Mouse (Mus musculus) liver, embryonic 14.5 days (tissue): ENCODE data around the gene Cyp1a2. TPM values are rescaled to one million over a fixed set of nuclear protein-coding genes. Genes with fewer than 3 reads are reported as not detected.

ENCODE experiments used
- ATAC-seq: fragments of 200-750 bp; cut with Nextera tagmentation; 2 replicates; pipeline ENCODE4 v1.8.0; 2017; ENCODE audit warnings: moderate number of reproducible peaks, mild to moderate bottlenecking, moderate library complexity; ENCODE audit not compliant: insufficient read depth
- DNase-seq, 3 experiments: peaks; one replicate each; pipeline ENCODE4 v3.0.0-alpha.2; 2012 to 2013; ENCODE audit warnings: low read depth in 3 of 3, low spot score in 3 of 3
- H3K27ac ChIP-seq: fragments of 300-500 bp; sonication (generic); 2 replicates; pipeline ENCODE4 v1.5.1; 2014; ENCODE audit warnings: moderate library complexity, mild to moderate bottlenecking, control low read depth, inconsistent platforms
- H3K27me3 ChIP-seq: fragments of 300-500 bp; sonication (generic); 2 replicates; pipeline ENCODE4 v1.6.1; 2014; ENCODE audit warnings: mild to moderate bottlenecking, low read length, moderate library complexity; ENCODE audit not compliant: control insufficient read depth, insufficient read depth
- H3K36me3 ChIP-seq: fragments of 300-500 bp; sonication (generic); replicated peaks from 2 replicates; pipeline ENCODE4 v1.6.1; 2014; ENCODE audit warnings: low read depth; ENCODE audit not compliant: control insufficient read depth, insufficient read depth
- H3K4me1 ChIP-seq, 2 experiments: fragments of 200-500 bp in 1 of 2; fragments of 300-500 bp in 1 of 2; sonication (generic) in 1 of 2; replicated peaks; 2 replicates each; pipeline ENCODE4 v1.6.1; 2012 to 2014; ENCODE audit warnings: antibody characterized with exemption in 1 of 2, inconsistent platforms in 1 of 2, low read length in 1 of 2; ENCODE audit not compliant: control insufficient read depth in 2 of 2, insufficient read depth in 2 of 2
- H3K4me2 ChIP-seq: fragments of 300-500 bp; sonication (generic); 2 replicates; pipeline ENCODE4 v1.6.1; 2014; ENCODE audit warnings: low read depth, mild to moderate bottlenecking, control low read depth, moderate library complexity
- H3K4me3 ChIP-seq, 2 experiments: fragments of 200-500 bp in 1 of 2; fragments of 300-500 bp in 1 of 2; sonication (generic) in 1 of 2; 2 replicates each; pipeline ENCODE4 v1.5.1; 2012 to 2014; ENCODE audit warnings: low read depth in 2 of 2, low read length in 2 of 2, mild to moderate bottlenecking in 2 of 2, control low read depth in 1 of 2, inconsistent platforms in 1 of 2, moderate library complexity in 1 of 2; ENCODE audit not compliant: insufficient read depth in 1 of 2
- H3K9ac ChIP-seq: fragments of 300-500 bp; sonication (generic); replicated peaks from 2 replicates; pipeline ENCODE4 v1.6.1; 2014; ENCODE audit warnings: mild to moderate bottlenecking, control low read depth, moderate library complexity
- H3K9me3 ChIP-seq: fragments of 300-500 bp; sonication (generic); 2 replicates; pipeline ENCODE4 v1.6.1; 2016; ENCODE audit warnings: low read length, mixed read lengths; ENCODE audit not compliant: control insufficient read depth
- CTCF ChIP-seq: IDR thresholded peaks from 2 replicates; pipeline ENCODE4 v1.5.1; 2016; ENCODE audit warnings: antibody characterized with exemption, low read depth, control low read depth
- EP300 ChIP-seq: IDR thresholded peaks from 2 replicates; pipeline ENCODE4 v1.6.1; 2016; ENCODE audit warnings: antibody characterized with exemption, low read depth
- WGBS: fragments of 180-500 bp; shearing (Covaris S2); extraction: QIAGEN DNeasy Blood & Tissue Kit; methylation state at CpG from one replicate; pipeline ENCODE4 v1.1.7; 2014; ENCODE audit not compliant: insufficient replicate concordance; 5-methylcytosine and 5-hydroxymethylcytosine counted together
- polyA plus RNA-seq, 2 experiments: library from polyadenylated mRNA; depleted of rRNA in 1 of 2; stranded (reverse) in 1 of 2; unstranded in 1 of 2; fragments of >200 nt; fragmentation: Nextera tagmentation in 1 of 2; extraction: Ambion mirVana in 1 of 2; gene quantifications; 2 replicates each; pipeline versions ENCODE4 v1.2.1 to v1.2.3; 2012 to 2014

Gene Cyp1a2
- polyA plus RNA-seq, 2 experiments = 0.11 TPM

DNA sequence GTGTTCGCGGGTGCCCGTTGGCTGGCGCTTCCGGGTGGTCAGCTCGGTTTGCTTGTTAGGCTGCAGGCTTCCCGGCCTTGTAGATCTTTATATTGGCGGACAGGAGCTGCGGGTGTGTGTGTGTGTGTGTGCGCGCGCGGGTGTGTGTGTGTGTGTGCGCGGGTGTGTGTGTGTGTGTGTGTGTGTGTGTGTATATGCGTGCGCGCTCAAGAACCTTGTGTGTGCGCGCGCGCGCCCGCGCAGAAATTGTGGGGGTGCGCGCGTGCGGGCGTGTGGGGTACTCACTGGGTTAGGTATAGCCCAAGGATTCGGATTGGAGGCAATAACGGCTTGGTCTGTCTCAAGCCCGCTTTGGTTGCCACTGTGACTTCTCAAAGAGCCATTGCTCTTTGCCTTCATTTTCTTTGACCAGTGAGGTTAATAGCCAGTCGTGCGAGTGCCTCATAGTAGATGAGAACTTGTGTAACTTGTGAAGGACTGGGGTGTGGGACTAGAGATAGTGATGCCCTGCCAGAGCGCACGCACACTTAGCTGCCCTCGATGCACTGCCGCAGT lies 25.3 kb upstream of the Cyp1a2 start:
- peaks cover 3% of the 10 kb centered on the region for H3K9me3 ChIP-seq
- H3K27ac ChIP-seq = peak overlapping the region; percentile 77
- ATAC-seq = peak; percentile 81
- H3K36me3 ChIP-seq = peaks cover 4% of the 10 kb centered on the region
- DNase-seq = peak; percentile 24 to 41 (median 31)
- H3K9ac ChIP-seq = peak overlapping the region; percentile 92
- TF ChIP-seq CTCF (no peak), EP300 (no peak)
- peak overlapping the region; percentile 85 to 94 for H3K4me3 ChIP-seq
- H3K27me3 ChIP-seq = no peaks in the 10 kb centered on the region
- peak overlapping the region; percentile 89 for H3K4me2 ChIP-seq
- peaks cover 4 to 9% of the 10 kb centered on the region in 2 experiments; a peak in 3 of 4 replicates for H3K4me1 ChIP-seq
- WGBS = 2% methylated on average over 39 of the region's 39 CpGs

DNA sequence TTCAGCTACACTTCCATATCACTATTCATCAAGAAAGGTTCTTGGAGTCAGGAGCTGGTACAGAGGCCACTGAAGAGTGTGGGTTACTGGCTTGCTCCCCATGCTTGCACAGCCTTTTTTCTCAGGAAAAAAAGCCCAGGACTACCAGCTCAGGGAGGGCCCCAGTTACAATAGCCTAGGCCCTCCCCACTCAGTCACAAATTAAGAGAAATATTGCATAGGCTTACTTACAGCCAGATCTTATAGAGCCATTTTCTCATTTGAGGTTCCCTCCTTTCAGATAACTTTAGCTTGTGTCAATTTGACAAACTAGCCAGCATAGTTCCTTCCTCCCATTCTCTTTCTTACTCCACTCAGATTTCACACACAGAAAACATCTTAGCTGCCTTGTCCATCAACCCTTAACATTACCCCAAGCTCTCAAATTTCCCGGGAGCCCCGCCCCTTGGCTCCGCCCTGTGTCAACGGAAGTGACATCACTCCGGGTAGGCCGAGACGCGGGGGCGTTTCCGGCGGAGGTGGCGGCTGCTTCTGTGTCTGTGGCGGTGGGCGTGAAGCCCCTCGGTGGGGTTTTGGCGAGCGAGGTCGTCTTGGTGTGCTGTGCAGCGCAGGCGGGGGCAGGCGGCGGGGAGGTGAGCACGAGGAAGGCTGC lies 24.7 kb upstream of the Cyp1a2 start, which contains the start of gene Edc3:
Gene Edc3 (plus strand): TSS at position 473 of the 652 bp plus-strand sequence.
- Histone ChIP-seq H3K36me3 (peaks cover under 1% of the 10 kb centered on the region; the same call in 1 of the 2 replicates), H3K9me3 (peaks cover 3% of the 10 kb centered on the region), H3K4me1 (peaks cover 4 to 9% of the 10 kb centered on the region in 2 experiments; a peak in 3 of 4 replicates), H3K27me3 (no peaks in the 10 kb centered on the region), H3K4me2 (peak within 1 kb of the TSS; percentile 89), H3K27ac (peak within 1 kb of the TSS; percentile 77), H3K4me3 (peak within 1 kb of the TSS; percentile 85 to 94), H3K9ac (peak within 1 kb of the TSS; percentile 92)
- ATAC-seq = peak; percentile 86
- WGBS = under 1% methylated on average over 23 of the region's 23 CpGs
- peak; percentile 69 to 75 (median 69) for DNase-seq
- TF ChIP-seq CTCF (no peak), EP300 (no peak)

DNA sequence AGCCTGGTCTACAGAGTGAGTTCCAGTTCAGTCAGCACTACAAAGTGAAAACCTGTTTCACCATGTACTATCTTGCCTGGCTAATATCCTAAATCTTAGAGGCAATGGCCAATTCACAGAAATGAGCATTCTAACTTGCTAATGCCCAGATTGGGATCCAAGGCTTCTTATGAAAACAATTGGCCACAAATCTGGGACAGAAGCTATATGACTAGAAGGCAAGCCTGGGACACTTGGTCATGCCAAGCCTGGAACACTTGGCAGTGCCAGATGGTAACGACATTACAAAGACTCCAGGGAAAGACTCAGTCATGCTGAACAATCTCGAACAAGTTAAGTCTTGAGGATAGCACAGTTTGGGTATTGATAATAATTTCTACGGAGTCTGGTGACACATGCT lies 23.0 kb upstream of the Cyp1a2 start:
- WGBS = 64% methylated on average over 3 of the region's 3 CpGs
- Histone ChIP-seq H3K27ac (no peak overlapping the region), H3K27me3 (no peaks in the 10 kb centered on the region), H3K4me2 (no peak overlapping the region), H3K9ac (no peak overlapping the region), H3K4me3 (no peak overlapping the region), H3K9me3 (peaks cover 3% of the 10 kb centered on the region), H3K36me3 (no peaks in the 10 kb centered on the region), H3K4me1 (peaks cover 4 to 9% of the 10 kb centered on the region in 2 experiments; a peak in 3 of 4 replicates)
- ATAC-seq = no peak
- no peak for DNase-seq
- TF ChIP-seq CTCF (no peak), EP300 (no peak)

DNA sequence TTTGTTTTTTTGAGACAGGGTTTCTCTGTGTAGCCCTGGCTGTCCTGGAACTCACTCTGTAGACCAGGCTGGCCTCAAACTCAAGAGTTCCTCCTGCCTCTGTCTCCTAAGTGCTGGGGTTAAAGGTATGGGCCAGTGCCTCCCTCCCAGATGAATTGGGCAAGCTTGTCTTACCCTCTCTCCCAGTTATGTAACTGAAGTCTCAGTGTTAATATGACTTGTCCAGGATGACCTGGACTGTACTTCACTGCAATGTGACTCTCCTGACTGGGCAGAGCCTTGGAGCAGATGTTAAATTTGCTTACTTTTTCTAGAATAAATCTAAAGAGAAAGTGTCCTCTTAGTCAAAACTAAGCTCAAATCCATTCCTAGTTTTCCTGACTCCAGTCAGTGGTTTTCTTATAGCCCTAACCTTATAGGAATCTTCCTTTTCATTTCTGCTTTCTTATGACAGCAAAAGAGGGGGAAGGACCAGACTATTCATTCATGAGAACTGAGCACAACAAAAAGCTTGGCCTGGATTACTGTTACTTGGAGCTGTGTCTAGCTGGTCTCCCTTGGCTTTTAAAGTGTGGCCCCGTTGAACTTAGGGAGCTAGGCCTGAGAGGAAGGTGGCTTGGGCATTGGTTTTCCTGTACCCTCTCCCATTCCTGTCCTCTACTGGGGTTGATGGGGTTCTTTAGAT lies 15.1 kb upstream of the Cyp1a2 start:
- no peak overlapping the region for H3K4me3 ChIP-seq
- peaks cover 5 to 9% of the 10 kb centered on the region in 2 experiments; a peak in 3 of 4 replicates for H3K4me1 ChIP-seq
- H3K4me2 ChIP-seq = no peak overlapping the region
- ATAC-seq (no peak), DNase-seq (no peak)
- 38% methylated on average over 1 of the region's 1 CpGs for WGBS
- no peak overlapping the region for H3K27ac ChIP-seq
- TF ChIP-seq EP300 = no peak
- TF ChIP-seq CTCF = no peak
- peaks cover 21% of the 10 kb centered on the region for H3K27me3 ChIP-seq
- no peaks in the 10 kb centered on the region for H3K9me3 ChIP-seq
- H3K9ac ChIP-seq = no peak overlapping the region
- H3K36me3 ChIP-seq = no peaks in the 10 kb centered on the region

DNA sequence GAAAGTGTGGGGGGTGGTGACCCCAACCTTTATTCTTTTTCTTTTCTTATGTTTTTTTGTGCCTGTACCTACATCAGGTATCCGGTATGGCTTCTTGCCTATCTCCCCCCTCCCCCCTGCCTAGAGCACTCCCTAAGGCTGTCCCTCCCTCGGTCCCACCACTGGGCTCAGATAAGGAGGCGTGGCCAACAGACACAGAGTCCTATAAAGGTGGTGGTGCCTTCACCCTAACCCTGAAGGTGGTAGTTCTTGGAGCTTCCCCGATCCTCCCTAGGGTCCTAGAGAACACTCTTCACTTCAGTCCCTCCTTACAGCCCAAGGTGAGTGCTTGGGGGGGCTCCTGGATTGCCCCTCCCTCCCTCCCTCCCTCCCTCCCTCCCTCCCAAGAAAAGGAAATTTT lies 13.9 kb upstream of the Cyp1a2 start:
- peaks cover 22% of the 10 kb centered on the region for H3K27me3 ChIP-seq
- H3K9ac ChIP-seq = no peak overlapping the region; the same call in 1 of the 2 replicates
- H3K9me3 ChIP-seq = no peaks in the 10 kb centered on the region
- no peak overlapping the region for H3K27ac ChIP-seq
- ATAC-seq (peak; percentile 55; the same call in 1 of the 2 replicates), DNase-seq (peak in 1 of 3 experiments; percentile 20)
- no peak overlapping the region; a peak in 1 of 4 replicates for H3K4me3 ChIP-seq
- no peaks in the 10 kb centered on the region for H3K36me3 ChIP-seq
- H3K4me2 ChIP-seq = peak overlapping the region; percentile 55
- 10% methylated on average over 4 of the region's 4 CpGs for WGBS
- H3K4me1 ChIP-seq = peaks cover 5 to 9% of the 10 kb centered on the region in 2 experiments; a peak in 3 of 4 replicates
- TF ChIP-seq CTCF (no peak), EP300 (no peak)
